Mouse (Mus musculus) thymus, postnatal 36 days (tissue): ENCODE results near the gene Tmem184a.
A peak's percentile ranks its signal among the peaks of the same experiment; 100 is the strongest.

ENCODE experiments used
- DNase-seq, 2 experiments: peaks; one replicate each; pipeline ENCODE4 v3.0.0; 2022; ENCODE audit warnings: mixed read lengths in 2 of 2

The Tmem184a gene

DNA sequence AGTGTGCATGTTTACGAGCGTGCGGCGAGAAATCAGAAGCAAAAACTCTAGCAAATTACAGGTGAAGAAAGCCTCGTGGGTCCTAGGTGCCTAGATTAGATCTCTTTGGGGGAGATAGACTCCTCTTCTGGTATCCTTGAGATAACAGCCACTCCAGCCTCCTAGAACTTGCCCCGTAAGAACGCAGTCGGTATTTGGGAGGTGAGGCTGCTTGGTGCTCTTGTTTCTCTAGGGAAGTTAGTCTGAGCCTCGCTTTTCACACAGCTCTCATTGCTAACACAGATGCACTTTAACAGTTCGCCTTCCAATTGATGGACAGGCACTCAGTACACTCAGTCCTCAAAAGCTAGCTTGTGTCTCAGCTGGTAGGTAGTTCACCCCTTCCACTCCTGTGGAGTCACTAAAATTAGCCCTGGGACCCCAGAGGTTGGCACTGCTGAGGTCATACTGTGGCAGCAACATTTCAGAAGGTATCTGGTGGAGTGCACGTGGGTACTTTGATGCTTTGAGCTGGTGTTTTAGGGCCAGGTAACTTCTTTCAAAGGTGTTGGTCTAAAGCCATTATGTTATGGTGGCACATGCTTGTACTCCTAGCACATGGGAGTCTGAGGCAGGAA lies 27.4 kb downstream of the Tmem184a start:
- no peak for DNase-seq

DNA sequence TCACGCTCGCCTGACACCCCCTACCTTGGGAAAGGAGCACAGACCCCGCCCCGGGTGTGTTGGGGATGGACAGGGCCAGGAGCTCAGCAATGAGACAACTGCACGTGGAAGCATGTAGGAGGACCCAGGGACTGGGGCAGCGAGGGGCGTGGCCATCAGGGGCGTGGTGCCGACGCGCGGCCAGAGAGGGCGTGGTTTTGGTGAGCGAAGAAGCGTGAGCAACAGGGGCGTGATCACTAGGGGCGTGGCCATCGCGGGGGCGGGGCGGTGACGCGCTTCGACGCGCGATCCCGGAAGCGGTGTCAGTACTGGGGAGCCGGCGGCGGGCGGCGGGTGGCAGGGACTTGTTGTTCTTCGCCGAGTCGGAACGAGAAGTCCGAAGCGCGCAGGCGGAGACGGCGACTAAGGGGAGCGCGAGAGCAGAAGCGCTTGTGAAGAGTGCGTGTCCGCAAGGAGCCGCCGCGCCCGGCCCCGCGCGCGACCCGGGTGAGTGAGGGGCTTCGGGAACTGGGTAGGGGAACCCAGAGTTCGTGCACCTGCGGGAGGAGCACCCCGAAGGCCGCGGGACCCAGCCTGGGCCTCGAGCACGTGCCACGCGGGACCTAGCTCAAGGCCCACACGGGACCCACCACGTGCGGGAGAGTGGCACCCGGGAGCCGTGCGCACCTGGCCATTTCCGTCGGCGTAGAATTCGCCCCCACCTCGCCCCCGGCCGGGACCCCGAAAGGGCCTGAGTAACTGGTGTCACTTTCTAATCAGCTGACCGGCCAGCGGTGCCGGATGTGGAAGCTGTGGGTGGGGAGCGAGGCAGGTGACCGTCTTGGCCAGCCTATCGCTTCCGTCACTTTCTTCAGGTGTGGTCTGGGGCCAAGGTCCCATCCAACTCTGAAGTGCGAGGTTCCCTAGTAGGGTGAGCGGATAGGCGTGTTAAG lies 28.2 kb downstream of the Tmem184a start, which contains the start of gene Mafk:
Mafk (plus strand) TSS at position 287 of the 932 bp plus-strand sequence.
- DNase-seq, result peak; percentile 98 to 99

DNA sequence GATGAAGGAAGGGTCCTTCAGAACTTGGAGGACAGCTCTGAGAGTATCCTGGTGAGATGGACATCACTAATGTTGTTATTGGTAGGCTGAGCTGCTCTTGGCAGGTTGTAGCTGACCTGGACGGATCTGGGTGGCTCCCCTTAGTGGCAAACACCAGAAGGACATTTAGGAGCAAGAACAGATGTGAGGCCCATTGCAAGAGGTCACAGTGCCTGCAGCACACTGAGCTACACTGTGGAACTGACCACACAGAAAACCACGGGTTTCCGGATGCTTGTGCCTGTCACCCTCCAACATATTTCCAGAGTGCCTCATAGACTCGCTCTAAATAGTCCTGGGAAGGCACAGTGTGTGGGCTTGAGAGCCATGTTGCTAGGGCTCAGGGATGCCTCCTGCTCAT lies 30.3 kb downstream of the Tmem184a start:
- no peak for DNase-seq

GRCm38 (mm10) chr5:139781406-139781805 lies 38.3 kb downstream of the Tmem184a start:
- no peak for DNase-seq

GRCm38 (mm10) chr5:139776966-139777365 lies 42.8 kb downstream of the Tmem184a start:
- peak; percentile 67 to 80 for DNase-seq

DNA sequence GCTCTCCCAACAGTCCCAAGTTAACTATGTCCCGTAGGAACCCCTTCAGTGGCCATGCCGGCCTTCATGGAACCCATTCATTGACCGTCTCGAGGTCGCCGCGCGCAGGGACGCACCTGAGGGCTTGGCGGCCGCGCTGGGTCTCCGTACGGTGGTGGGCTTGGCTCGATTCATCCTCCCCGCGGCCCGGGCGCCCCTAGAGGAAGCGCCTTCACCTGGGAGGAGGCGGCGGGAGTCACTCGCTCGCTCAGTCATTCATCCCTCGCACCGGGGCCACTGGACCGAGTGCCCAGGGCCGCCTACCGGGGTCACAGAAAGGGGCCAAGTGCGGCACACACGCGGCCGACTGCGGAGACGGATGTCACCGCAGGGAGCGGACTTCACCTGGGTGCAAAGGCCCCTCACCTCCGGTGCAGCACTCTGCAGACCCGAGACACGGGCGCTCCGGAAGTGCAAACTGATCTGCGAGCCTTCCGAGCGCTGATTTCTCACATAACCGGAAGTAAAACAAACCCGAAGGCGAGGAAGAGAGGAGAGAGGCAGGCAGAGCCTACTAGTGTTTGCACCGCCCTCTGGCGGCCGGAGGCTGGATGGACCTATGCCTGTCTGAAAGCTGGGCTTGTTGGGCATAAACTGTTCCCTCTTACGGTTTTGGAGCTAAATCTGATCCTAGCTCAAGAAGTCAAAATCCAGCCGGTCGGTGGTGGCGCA lies 44.3 kb downstream of the Tmem184a start, which contains the start of gene Ints1:
Ints1 (minus strand) TSS at position 459 of the 711 bp plus-strand sequence.
- peak; percentile 95 to 96 for DNase-seq

- DNase-seq, result no peak
Measured at GRCm38 (mm10) chr5:139768216-139768615, 51.5 kb downstream of the Tmem184a start.

GRCm38 (mm10) chr5:139764296-139764695 lies 55.4 kb downstream of the Tmem184a start:
- peak in 1 of 2 experiments; percentile 35 for DNase-seq

- no peak for DNase-seq
Measured at GRCm38 (mm10) chr5:139758096-139758495, 61.6 kb downstream of the Tmem184a start.

DNA sequence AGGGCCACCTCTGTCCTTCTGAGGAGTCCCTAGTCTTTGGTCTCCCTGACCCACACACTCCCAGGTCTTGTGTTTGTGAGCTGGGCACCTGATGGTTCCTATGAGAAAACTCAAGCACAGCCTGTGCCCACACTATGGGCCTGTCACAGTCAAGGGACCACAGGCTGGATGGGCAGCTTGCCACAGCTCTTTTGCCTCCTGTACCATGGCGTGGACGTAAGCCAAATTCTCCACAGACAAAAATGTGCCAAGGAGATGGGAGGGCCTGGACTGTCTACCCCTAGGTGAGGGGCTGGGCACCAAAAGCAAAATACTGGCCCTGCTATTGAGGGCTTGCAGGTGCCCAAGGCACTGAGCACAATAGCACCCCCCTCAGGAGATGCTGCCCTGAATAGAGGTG lies 63.1 kb downstream of the Tmem184a start:
- no peak for DNase-seq

GRCm38 (mm10) chr5:139756135-139756534 lies 63.6 kb downstream of the Tmem184a start:
- no peak for DNase-seq

GRCm38 (mm10) chr5:139754753-139755152 lies 65.0 kb downstream of the Tmem184a start:
- peak; percentile 40 to 43 for DNase-seq
